Mouse (Mus musculus): ENCODE results near the gene Rad23b. TPM values are rescaled to one million over a fixed set of nuclear protein-coding genes. Genes with fewer than 3 reads are reported as not detected.
"Not testable (repeated sequence)": the region's sequence is repeated elsewhere in the genome, so short reads cannot be mapped to it uniquely, and the experiment has no call there.

The Rad23b gene
- 31.4 and 41.1 TPM in 2 replicates for total RNA-seq (2015; ENCODE audit: low replicate concordance)
- total RNA-seq (2017; ENCODE audit: low replicate concordance): 25.6 and 37.5 TPM in 2 replicates

DNA sequence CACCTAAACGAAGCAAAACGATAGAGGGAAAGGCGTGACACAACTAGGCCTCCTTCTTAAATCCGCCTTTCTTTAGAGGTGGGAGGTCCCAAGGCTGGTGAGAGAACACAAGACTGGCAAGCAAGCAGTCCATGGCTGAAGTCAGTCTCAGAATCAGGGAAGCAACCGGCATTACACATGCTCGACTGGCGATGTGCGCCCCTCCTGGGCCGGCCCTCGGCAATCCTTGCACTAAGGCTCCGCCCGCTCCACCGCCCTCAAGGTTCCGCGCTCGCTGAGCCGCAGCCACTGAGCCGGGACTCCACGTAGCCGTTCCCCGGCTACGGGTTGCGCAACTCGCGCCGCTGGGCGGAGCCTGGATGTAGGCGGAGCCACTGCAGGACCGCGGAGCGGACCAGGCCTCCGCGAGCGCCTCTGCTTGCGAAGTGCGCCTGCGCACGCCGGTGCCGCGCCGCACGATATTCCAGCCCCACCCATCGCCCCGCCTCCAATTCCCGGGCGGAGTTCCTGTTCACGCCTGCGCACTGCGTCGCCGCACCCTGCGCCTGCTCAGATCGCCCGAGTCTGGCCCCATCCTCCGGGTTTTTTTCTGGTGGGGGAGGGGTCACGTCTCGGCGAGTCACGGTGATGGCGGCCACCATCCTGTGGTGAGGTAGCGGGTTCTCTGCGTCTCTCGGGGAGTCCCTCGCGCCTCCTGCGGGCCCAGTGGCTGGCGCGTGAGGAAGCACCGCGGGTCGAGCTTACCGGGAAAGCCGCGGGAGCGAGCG is at the start of gene Rad23b:
Rad23b (plus strand) TSS at position 592 of the 767 bp plus-strand sequence.
- ATAC-seq (replicated peaks; ENCODE audit: low FRiP score, poor library complexity, severe bottlenecking): peak; percentile 94

DNA sequence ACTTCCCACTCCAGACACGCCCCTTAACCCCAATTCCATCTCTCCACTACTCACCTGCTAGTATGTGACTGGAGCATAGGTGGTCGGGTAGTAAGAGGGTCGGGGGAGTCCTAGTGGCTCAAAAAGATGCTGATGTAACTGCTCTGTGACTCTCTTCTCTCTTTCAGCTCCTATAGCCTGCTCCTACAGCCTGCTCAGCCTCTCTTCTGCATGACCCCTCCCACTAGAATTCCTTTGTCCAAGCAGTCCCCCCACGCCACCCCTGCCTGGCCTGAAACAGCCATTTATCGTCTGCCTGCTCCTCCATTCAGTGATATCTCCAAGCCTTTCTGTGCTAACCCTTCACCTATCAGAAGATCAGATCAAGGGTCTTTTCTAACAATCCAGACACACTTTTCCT is 45.7 kb upstream of the Rad23b start:
- no peak for ATAC-seq (replicated peaks; ENCODE audit: low FRiP score, poor library complexity, severe bottlenecking)

DNA sequence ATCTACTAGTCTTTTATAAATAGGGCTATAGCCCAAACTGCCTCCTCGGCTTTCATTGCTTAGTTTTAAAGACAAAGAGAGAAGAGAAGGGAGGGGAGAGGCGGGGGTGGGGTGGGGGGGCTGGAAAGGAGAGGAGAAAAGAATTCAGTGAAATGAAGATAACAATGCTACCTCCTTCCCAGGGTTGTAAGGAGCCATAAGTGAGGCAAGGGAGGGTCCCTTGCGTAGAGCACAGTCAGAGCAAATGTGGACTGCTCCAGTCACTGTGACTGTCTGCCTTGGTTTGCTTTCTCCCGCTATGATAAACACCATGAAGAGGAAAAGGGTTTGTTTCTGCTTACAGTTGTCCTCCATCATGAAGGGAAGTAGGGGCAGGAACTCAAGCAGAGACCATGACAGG is 43.2 kb upstream of the Rad23b start:
- ATAC-seq (replicated peaks; ENCODE audit: low FRiP score, poor library complexity, severe bottlenecking): no peak

DNA sequence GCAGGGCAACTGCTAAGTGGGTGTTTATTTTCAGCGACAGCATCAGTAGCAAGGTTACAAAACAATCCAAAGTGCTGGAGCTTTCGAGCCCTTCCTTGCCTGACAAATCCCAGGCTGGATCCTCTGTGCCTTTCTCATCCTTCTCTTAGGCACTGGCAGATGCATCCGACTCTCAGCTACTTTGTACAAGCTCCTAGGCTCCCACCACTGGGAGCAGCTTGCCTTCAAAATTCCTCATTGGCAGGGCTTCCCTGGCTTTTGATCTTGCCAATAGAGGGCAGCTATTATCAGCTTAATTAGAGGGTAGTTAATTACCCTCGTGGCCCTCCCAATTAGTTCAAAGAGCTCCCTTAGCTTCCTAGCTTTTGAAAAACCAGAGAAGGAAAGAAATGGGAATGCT is 33.1 kb upstream of the Rad23b start:
- no peak for ATAC-seq (replicated peaks; ENCODE audit: low FRiP score, poor library complexity, severe bottlenecking)

DNA sequence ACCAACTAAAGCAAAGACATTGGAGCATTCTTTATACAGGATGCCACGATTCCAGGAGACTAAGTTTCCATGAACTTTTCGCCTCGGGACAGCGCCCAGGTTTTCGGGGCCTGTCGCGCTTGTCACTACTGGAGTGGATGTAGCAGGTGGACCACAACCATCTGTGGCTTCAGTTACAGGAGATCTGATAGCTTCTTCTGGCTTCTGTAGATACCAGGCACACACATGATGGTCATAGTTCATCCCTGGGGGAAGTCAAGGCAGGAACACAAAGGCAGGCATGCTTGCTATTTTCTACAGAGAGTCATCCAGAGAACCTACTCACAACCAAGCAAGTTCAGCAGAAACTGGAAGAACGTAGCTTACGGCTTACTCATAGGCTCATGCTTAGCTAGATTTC is 31.5 kb upstream of the Rad23b start:
- ATAC-seq (replicated peaks; ENCODE audit: low FRiP score, poor library complexity, severe bottlenecking): not testable (repeated sequence)

DNA sequence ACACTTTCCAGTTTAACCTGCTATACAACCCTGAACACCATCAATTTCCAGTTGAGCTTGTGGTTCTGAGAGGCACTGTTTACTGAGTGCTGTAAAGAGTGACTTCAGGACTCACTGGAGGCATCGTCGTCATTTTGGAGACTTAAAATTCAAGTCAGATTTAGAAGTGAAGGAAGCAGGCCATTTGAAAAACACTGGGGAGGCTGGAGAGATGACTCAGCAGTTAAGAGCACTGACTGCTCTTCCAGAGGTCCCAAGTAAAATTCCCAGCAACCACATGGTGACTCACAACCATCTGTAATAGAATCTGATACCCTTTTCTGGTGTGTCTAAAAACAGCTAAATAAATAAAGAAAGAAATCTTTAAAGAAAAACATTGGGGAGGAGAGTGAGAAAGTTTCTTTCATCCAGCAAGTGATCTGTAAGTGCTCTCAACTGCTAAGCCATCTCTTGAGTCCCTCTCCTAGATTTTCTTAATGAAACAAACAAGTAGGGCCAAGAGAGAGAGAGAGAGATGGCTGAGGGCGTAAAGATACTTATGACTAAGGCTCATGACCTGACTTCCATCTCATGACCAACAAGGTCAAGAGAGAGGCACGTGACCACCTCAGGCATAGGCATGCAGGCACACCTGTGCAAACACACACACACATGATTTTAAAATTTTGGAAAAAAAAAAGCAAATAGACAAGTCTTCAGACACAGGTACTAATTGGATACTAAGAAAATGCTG is 23.9 kb upstream of the Rad23b start:
- ATAC-seq (replicated peaks; ENCODE audit: low FRiP score, poor library complexity, severe bottlenecking): no peak

DNA sequence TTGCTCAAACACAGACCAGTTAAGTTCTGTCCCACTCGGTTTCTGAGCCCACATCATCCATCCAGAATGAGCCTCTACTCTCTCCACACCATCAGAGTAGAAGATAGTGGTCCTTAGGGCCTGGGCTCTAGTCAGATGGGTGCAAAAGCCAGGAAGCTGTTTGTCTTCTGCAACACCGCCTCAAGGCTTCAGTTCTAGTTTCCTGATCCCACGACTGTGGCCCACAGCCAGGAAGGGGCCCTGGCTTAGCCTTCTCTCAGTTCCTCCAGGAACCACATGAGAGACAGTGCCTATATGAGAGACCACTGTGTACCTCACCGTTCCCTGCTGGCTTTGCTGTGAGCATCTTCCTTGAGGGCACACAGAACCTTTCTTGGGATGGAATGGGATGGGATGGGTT is 22.3 kb upstream of the Rad23b start:
- ATAC-seq (replicated peaks; ENCODE audit: low FRiP score, poor library complexity, severe bottlenecking): no peak

DNA sequence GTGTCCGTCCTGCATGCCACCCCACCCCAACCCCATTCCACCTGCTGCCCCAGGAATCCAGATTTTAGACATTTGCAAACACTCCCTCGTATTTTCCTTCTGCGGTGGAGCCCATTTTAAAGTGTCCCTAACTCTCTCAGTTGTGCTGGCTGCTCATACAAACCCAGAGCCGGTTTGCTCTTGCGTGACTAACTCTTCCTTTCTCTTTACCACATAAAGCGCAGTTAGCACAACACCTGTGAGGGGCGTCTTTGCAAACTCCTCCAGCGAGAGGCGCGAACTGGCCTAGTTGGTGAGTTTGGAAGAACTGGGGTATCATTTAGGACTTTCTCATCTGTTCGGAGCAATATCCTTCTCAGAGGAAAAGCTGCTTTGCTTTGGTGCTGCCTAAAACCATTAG is 21.4 kb upstream of the Rad23b start:
- ATAC-seq (replicated peaks; ENCODE audit: low FRiP score, poor library complexity, severe bottlenecking): no peak

DNA sequence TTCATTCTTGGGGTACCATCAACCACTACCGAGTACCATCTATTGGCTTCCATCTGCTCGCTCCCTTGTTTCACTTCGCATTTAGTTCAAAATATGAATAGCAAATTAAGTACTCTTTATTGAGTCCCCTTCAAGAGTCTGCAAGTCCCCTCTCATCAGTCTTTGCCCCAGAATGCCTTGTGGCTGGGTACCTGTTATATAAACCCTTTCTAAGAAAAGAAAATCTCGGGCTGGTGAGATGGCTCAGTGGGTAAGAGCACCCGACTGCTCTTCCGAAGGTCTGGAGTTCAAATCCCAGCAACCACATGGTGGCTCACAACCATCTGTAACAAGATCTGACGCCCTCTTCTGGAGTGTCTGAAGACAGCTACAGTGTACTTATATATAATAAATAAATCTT is 20.9 kb upstream of the Rad23b start:
- not testable (repeated sequence) for ATAC-seq (replicated peaks; ENCODE audit: low FRiP score, poor library complexity, severe bottlenecking)

DNA sequence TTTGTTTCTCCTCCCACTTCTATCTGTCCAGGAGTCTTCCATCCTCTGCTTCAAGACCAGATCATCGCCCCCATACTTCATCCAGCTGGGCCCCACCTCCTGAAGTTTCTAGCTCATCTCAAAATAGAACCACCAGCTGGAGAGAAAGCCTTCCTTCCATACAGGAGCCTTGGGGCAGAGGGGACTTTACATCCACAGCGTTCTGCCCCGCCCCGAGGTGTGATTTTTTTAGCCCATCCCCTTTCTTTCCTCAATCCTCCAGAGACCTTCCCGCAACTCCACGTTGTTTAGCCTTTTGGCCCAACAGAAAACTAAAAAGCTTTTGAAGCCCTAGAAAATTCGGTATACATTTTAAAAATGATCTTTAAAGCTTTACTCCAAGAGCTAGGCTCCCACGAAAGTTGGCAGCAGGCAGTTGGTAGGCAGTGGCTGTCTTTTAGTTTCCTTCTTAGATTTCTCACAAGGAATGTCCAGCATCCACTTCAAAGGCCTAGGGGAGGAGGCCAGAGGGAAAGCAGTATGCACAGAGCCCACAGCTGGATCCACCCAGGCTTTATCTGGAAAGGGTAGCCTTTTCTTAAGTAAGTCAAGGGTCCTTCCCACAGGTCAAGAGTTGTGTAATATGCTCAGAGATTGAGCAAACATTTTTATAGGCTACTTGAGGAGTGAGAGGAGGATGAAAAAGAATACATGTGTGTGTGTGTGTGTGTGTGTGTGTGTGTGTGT is 20.1 kb upstream of the Rad23b start:
- ATAC-seq (replicated peaks; ENCODE audit: low FRiP score, poor library complexity, severe bottlenecking): no peak

DNA sequence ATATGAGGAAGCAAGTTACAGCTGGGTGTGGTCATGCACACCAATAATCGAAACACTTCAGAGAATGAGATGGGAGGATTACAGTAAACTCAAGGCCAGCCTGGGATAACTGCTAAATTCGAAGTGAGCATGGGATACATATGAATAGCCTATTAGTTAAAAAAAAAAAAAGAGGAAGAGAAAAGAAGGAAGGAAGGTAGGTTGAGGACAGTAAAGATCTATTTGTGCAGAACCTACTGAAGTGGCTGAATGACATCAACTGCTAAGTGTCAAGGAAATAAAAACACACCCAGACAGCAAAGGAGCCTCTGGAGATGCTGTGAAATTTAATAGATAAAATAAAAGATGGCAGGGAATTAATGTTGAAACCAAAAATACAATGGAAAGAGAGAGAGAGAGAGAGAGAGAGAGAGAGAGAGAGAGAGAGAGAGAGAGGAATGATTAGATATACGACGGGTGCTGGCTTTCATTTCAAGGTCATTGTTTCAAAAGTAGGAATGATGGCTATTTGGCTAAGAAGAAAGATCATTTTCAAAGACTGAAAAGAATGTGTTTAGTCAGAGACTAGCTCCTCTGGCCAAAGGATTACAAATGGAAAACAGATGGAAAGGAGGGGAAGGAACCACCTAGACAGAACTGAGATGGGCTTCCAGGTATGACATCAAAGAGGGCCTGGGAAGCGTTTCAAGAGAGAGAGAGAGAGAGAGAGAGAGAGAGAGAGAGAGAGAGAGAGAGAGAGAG is 14.6 kb upstream of the Rad23b start:
- ATAC-seq (replicated peaks; ENCODE audit: low FRiP score, poor library complexity, severe bottlenecking): no peak

DNA sequence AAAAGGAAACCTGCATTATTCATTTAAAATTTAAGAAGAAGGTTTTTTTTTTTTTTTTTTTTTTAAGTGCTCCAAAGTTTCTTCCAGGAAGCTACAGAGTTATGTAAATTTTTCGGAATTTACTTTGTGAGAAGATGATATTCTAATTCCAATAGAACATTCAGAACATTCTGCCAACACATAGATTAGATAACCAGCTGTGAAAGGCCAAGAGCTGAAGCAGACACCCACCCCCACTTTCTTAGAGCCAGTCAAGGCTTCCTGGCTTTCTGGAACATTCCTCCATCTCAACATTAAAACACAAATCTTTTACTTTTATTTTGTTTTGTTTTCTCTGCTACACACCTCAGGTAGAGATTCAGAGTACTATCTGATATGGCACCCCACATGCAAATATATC is 10.9 kb upstream of the Rad23b start:
- ATAC-seq (replicated peaks; ENCODE audit: low FRiP score, poor library complexity, severe bottlenecking): no peak

DNA sequence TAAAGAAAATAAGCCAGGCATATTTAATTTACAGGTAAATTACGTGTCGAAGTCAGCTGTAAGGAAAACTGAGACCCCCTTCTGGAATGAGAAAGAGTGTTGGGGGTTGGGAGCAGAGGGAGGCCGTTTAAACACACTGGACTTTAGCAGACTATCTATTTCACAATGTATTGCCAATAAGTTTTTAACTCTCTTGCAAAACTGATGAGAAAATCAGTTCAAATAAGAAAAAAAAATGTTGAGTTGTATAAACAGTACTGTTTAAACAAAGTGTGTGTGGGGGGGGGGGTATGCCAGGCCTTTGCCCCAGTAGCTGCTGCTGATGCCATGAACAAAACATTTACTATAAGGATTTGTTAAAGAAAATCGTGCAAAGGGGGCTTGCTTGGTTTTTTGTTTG is 10.5 kb upstream of the Rad23b start:
- ATAC-seq (replicated peaks; ENCODE audit: low FRiP score, poor library complexity, severe bottlenecking): no peak

DNA sequence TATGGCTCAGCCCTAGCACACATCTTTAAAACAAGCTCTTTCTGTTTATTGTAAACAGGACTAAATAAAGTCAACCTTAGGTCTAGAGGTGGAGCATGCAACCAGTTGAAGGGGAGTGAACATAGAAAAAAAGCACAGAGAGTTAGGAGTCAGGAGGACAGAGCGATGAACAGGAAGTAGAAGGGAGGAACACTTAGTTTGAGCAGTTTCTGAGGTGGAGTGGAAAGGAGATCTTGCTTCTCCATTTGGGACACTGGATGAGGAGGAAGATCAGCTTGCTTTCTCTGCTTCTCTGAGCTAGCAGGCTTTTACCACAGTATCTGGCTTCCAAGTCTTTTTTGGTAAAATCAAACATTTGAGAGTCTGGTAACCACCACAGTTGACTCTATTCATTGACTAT is 8.0 kb upstream of the Rad23b start:
- no peak for ATAC-seq (replicated peaks; ENCODE audit: low FRiP score, poor library complexity, severe bottlenecking)

DNA sequence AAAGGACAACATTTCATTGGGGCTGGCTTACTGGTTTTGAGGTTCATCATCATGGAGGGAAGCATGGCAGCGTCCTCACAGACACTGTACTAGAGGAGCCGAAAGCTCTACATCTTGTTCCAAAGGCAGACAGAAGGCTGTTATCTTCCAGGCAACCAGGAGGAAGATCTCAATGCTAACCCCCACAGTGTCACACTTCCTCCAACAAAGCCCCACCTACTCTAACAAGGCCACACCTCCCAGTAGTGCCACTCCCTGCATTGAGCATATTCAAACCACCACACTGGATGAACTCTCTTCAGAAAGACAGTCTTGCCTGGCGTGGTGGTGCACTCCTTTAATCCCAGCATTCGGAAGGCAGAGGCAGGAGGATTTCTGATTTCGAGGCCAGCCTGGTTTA is 7.2 kb upstream of the Rad23b start:
- ATAC-seq (replicated peaks; ENCODE audit: low FRiP score, poor library complexity, severe bottlenecking): peak; percentile 72

DNA sequence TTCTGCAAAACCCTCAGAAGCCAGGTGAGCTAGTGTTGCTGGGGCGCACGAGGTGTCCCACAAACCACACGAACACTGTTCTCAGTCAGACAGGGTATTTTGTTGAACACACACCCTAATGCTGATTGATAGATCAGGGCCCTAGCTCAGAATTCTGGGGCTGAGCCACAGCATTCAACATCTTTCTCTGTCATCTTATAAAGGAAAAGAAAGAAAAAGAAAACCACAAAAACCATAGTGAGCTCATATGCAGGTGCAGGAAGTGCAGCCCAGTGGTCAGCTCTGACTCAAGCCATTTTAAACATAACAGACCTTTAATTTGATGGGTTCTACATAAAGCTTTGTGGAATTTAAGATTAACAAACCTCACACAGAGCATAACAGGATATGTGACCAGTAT is 6.6 kb upstream of the Rad23b start:
- no peak for ATAC-seq (replicated peaks; ENCODE audit: low FRiP score, poor library complexity, severe bottlenecking)

DNA sequence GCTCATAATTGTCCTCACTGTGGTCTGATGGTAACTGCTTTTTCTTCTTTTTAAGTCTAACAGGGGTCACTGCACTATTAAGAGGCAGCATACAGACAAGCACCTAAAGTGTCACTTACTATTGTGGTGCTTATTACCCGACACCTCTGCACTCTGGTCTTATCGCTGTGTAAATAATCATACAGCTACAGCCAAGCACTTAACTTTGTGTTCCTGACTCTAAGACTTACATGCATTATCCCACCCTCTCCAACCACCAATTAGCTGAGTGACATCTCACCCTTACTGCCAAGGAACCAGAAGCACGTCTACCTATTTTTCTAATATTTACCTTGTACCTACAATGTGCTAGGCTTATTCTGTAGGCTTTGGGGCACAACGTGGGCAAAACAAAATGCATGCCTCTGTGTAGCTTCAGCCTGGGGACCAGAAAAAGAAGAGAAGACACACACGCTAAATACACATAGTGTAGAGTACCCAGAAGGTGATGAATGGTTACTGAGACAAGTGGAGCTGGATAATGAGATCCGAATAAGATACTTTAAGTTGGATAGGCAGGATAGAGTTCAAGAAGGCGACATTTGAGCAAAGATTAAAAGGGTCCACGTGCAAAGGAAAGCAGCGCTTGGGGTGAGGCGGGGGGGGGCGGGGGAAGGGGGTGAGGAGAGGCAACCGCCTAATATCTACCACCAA is 938 bp upstream of the Rad23b start:
- no peak for ATAC-seq (replicated peaks; ENCODE audit: low FRiP score, poor library complexity, severe bottlenecking)

DNA sequence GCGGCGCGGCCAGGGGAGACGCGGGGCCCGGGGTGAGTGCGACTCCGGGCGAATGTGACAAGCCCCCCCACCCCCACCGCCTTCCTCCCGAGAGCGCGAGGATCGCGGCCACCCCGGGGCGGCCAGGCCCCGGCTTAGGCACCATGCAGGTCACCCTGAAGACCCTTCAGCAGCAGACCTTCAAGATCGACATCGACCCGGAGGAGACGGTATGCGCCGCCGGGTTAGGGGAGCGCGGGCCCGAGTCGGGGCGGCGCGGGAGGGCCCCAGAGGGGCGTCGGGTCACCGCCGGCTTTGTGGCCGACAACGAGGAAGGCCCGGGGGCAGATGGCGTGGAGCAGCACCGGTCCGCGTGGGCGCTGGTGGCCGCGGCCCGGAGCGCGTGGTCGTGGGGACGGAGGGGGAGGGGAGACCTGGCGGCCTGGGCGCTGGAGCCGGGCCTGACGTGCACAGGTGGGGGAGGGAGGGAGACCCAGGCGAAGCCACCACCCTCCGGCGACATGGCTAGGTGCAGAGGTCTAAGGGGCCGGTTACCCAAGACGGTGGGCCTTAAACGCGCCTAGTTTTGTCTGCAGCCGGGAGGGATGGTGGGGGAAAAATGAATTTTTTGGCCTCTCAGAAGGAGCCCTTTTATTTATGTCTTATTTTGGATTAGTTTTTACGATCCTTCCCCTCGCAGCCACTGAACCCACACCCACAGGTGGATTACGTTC is 532 bp downstream of the Rad23b start:
- no peak for ATAC-seq (replicated peaks; ENCODE audit: low FRiP score, poor library complexity, severe bottlenecking)

DNA sequence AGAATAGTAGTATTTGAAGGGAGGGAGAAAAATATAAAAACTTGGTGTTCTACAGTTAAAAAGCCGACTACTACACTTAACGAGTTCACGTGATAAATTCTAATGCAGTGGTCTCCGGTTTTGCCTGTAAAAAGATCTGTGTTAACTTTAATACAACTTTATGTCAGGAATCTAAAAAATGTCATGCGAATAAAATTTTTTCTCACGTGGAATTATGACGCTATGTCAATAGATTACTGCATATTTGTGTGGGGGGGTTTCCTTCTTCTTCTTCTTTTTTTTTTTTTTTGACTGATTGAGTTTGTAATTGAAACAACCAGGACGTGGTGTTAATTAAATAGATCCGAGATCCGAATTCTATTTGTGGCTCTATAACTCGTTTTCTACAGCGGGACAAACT is 1.2 kb downstream of the Rad23b start:
- ATAC-seq (replicated peaks; ENCODE audit: low FRiP score, poor library complexity, severe bottlenecking): no peak

Measured in erythroid progenitor cell, adult 5-6 weeks (primary cell).